Mouse (Mus musculus): Measurements from ENCODE around the gene Cttnbp2nl.

DNA sequence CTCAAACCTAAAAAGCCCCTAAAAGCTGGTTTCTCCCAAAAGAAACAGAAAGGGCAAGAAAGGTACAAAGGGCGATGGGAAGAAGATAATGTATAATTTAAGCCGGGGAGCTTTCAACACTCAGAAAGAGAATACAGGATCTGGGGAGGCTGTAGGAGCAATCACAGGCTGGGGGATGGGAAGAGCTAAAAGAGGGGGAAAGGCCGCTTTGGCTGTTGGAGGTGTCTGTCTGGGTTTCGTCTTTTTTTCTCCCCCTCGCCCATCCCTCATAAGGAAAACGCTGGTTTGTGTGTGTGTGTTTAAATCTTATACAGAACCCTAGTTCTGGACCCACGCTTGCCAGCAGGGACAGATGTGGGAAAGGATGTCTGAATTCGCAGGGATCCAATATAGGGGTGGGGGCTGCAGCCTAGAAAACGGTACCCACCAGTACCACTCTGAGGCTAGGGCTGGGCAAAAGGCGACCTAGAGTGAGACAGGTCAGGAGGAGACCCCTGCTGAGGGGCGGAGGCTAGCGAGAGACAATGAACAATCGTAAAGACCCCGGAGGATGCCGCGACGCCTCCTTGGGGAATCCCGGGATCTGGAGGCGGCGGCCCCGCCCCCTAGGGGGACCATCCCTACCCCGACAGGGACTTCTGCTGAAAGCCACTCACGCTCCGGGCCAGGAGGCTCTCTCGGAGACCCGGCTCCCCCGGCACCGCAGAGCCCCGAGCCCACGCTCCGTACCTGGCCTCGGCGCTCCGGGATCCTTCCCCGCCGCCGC lies 592 bp downstream of the Cttnbp2nl start:
- TF ChIP-seq CTCF (IDR thresholded peaks at IDR 0.05; ENCODE audit: borderline replicate concordance, control insufficient read depth, extremely low read depth, insufficient read depth, low read length, poor library complexity) (no peak), POLR2A (IDR thresholded peaks at IDR 0.05; ENCODE audit: control insufficient read depth, extremely low read depth, insufficient read depth, low read length, poor library complexity) (no peak)
